Mouse (Mus musculus) cerebellum, adult 9-11 months (tissue): ENCODE measurements at regions not wholly inside any gene's neighbourhood (a gene's known extent, or its start where the extent isn't known, plus 50 kb on each side); places are given as distances from the start of the nearest gene placed in this dataset.

ENCODE experiments used
- DNase-seq: peaks from one replicate; pipeline ENCODE4 v3.0.0; 2022

- DNase-seq = no peak
These were observed 72.4 kb upstream of the Nr2f2 start for GRCm38 (mm10) chr7:70438908-70439307.

GRCm38 (mm10) chr7:70433838-70434237 lies 67.3 kb upstream of the Nr2f2 start:
- no peak for DNase-seq

- DNase-seq = no peak
These were observed 66.8 kb upstream of the Nr2f2 start for GRCm38 (mm10) chr7:70433358-70433757.

- DNase-seq = no peak
These were observed 65.2 kb upstream of the Nr2f2 start for GRCm38 (mm10) chr7:70431712-70432111.

- DNase-seq = no peak
These were observed 62.8 kb upstream of the Nr2f2 start for GRCm38 (mm10) chr7:70429326-70429725.

- no peak for DNase-seq
These were observed 57.7 kb upstream of the Nr2f2 start for GRCm38 (mm10) chr7:70424231-70424620.

- DNase-seq = no peak
These were observed 57.1 kb upstream of the Nr2f2 start for GRCm38 (mm10) chr7:70423524-70424230.

- no peak for DNase-seq
These were observed 49.8 kb upstream of the Nr2f2 start for GRCm38 (mm10) chr7:70416185-70416941.
